Mouse (Mus musculus): ENCODE results near the gene Csad.

DNA sequence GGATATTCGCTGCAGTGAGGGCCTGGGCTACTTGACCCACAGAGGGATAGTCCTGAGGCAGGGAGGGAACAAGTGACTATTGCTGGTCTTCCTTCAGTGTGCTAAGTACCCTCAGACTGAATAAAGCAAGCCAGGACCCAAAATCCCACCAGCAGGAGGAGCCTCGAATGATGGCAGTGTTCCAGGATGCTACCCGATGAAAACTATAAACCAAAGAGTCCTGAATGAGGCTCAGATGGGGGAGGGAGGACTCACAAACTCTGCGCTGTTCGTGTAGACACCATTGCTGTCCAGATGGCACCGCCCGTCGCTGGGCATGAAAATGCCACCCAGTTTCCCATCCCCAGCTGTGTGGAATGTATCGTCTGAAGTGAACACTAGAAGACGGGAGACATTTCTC lies 17.9 kb upstream of the Csad start:
- TF ChIP-seq CTCF (IDR thresholded peaks at IDR 0.05; ENCODE audit: borderline replicate concordance, insufficient read depth, low read length) (no peak), POLR2A (IDR thresholded peaks at IDR 0.05; ENCODE audit: low read depth, low read length) (no peak)
